ENCODE assay signal across 10 mouse cellular contexts in genomic region chr1:38722155-38722554, GRCm38 (mm10).
"Had no signal": no experiment of that assay in that cellular context is flagged by ENCODE, and none has a peak within 500 bp of the region (broad histone marks: within the 10 kb centered on the region; RNA-seq: fewer than 3 reads in every experiment).

No protein-coding gene starts in this region.

- DNase-seq: lung, adult 18-20 months; lung, embryonic 14.5 days; lung, postnatal 10 days; lung, postnatal 4 days; right cerebral cortex, postnatal 14 days; thymus, adult 2 months; thymus, postnatal 25 days; thymus, postnatal 4 days had no signal

- ATAC-seq: midbrain, embryonic 13.5 days; midbrain, embryonic 15.5 days had no signal
